Comparison of ENCODE assay signal across 8 mouse cellular contexts in genomic region chrX:103821832-103822196, GRCm38 (mm10). TPM values are rescaled to one million over a fixed set of nuclear protein-coding genes. Genes with fewer than 3 reads are reported as not detected.
DNase-seq lines count a peak whose midpoint lies in the region; ATAC-seq and TF ChIP-seq lines count a peak whose summit lies in the region.

Gene Slc16a2 (minus strand): TSS chrX:103821983.

- peak within 1 kb of the TSS; percentile 63 for H3K9ac ChIP-seq in heart, embryonic 15.5 days
- peak within 1 kb of the TSS; percentile 33; the same call in 1 of the 2 replicates for H3K9ac ChIP-seq in liver, embryonic 13.5 days

- no peaks in the 10 kb centered on the region for H3K36me3 ChIP-seq in heart, embryonic 15.5 days
- H3K36me3 ChIP-seq in liver, embryonic 13.5 days, result no peaks in the 10 kb centered on the region

- DNase-seq in urinary bladder, postnatal 25 days (ENCODE audit: low spot score), result peak; percentile 23
- no peak for DNase-seq in urinary bladder, adult 2 months (ENCODE audit: low spot score)
- DNase-seq in kidney, postnatal 10 days, result peak; percentile 85
- DNase-seq in liver, embryonic 13.5 days, result no peak
- DNase-seq in neural tube, embryonic 10.5 days (ENCODE audit: extremely low spot score, low spot score), result peak; percentile 70
- peak; percentile 61 for DNase-seq in telencephalon, adult 2 months (ENCODE audit: low read depth, low spot score)

- H3K4me3 ChIP-seq in embryonic fibroblast, embryonic 13.5 days (ENCODE audit: insufficient read depth, low read length), result peak within 1 kb of the TSS; percentile 55
- H3K4me3 ChIP-seq in heart, embryonic 15.5 days, result peak within 1 kb of the TSS; percentile 64
- peak within 1 kb of the TSS; percentile 49 for H3K4me3 ChIP-seq in liver, embryonic 13.5 days (replicated peaks)

- TF ChIP-seq POLR2A in embryonic fibroblast, embryonic 13.5 days (IDR thresholded peaks at IDR 0.05; ENCODE audit: low read depth, low read length), result peak; percentile 69

- H3K4me1 ChIP-seq in embryonic fibroblast, embryonic 13.5 days (ENCODE audit: control insufficient read depth, insufficient read depth, low read length), result no peaks in the 10 kb centered on the region
- no peaks in the 10 kb centered on the region for H3K4me1 ChIP-seq in heart, embryonic 15.5 days (replicated peaks)
- no peaks in the 10 kb centered on the region for H3K4me1 ChIP-seq in liver, embryonic 13.5 days (replicated peaks)

- no peaks in the 10 kb centered on the region for H3K9me3 ChIP-seq in heart, embryonic 15.5 days (replicated peaks)
- H3K9me3 ChIP-seq in liver, embryonic 13.5 days (replicated peaks), result no peaks in the 10 kb centered on the region

- ATAC-seq in heart, embryonic 15.5 days (replicated peaks; ENCODE audit: insufficient number of reproducible peaks, insufficient read depth, low FRiP score, low read depth), result peak; percentile 82
- peak; percentile 60; the same call in 1 of the 2 replicates for ATAC-seq in liver, embryonic 13.5 days (ENCODE audit: low read depth)

- H3K27ac ChIP-seq in embryonic fibroblast, embryonic 13.5 days (ENCODE audit: insufficient read depth, low read length), result peak within 1 kb of the TSS; percentile 54; the same call in 1 of the 2 replicates
- H3K27ac ChIP-seq in heart, embryonic 15.5 days, result peak within 1 kb of the TSS; percentile 85
- H3K27ac ChIP-seq in liver, embryonic 13.5 days, result no peak within 1 kb of the TSS; the same call in 1 of the 2 replicates

- peak within 1 kb of the TSS; percentile 93 for H3K4me2 ChIP-seq in heart, embryonic 15.5 days
- H3K4me2 ChIP-seq in liver, embryonic 13.5 days, result peak within 1 kb of the TSS; percentile 55

- WGBS in heart, embryonic 15.5 days, result 17% methylated on average over 16 of the region's 17 CpGs
- 11% methylated on average over 17 of the region's 17 CpGs for WGBS in liver, embryonic 13.5 days (ENCODE audit: insufficient replicate concordance)

- no peak for TF ChIP-seq CTCF in embryonic fibroblast, embryonic 13.5 days (IDR thresholded peaks at IDR 0.05; ENCODE audit: borderline replicate concordance, insufficient read depth, low read length)

- peaks cover 77% of the 10 kb centered on the region for H3K27me3 ChIP-seq in heart, embryonic 15.5 days
- H3K27me3 ChIP-seq in liver, embryonic 13.5 days, result peaks cover 43% of the 10 kb centered on the region

RNA-seq across cellular contexts. Expression of gene Slc16a2, which starts in this region (rescaled TPM):
- polyA plus RNA-seq in urinary bladder, adult 2 months (2012; rRNA removed), result 9.3 and 12.5 TPM in 2 replicates
- 16.4 and 31.3 TPM in 2 replicates for polyA plus RNA-seq in embryonic fibroblast, embryonic 13.5 days (2011; ENCODE audit: insufficient read length, low read depth, missing spikeins)
- polyA plus RNA-seq in heart, embryonic 15.5 days (2015; fragmentation: Nextera tagmentation; extraction: Ambion mirVana), result 19.7 and 22.1 TPM in 2 replicates
- polyA plus RNA-seq in liver, embryonic 13.5 days (2015; fragmentation: Nextera tagmentation; extraction: Ambion mirVana), result 3.5 and 5.1 TPM in 2 replicates

Comparison
In these comparisons a context has a peak if more than half of its experiments do, and no peak if none do; other contexts are left out.
1. DNase-seq: peak in urinary bladder, postnatal 25 days (single experiment), kidney, postnatal 10 days (single experiment), neural tube, embryonic 10.5 days (single experiment) and telencephalon, adult 2 months (single experiment); none in urinary bladder, adult 2 months (single experiment) and liver, embryonic 13.5 days (single experiment).
2. Peak in every context shown above with its lines, with median percentiles within 50 percentile points of each other: H3K4me3 ChIP-seq.